Mouse (Mus musculus) CH12.LX (cell line): ENCODE measurements around the gene Prokr1. TPM values are rescaled to one million over a fixed set of nuclear protein-coding genes. Genes with fewer than 3 reads are reported as not detected.

Experiments used
- DNase-seq: peaks from one replicate; pipeline ENCODE4 v3.0.0-alpha.2; 2013; ENCODE audit errors: extremely low read depth
- H3K27ac ChIP-seq: 2 replicates; pipeline ENCODE4 v1.5.1; 2012; ENCODE audit warnings: low read depth, mild to moderate bottlenecking, control low read depth, moderate library complexity; ENCODE audit not compliant: insufficient read depth
- H3K27me3 ChIP-seq: replicated peaks from 2 replicates; pipeline ENCODE3; 2012; ENCODE audit warnings: inconsistent platforms
- H3K36me3 ChIP-seq, 2 experiments: replicated peaks in 1 of 2; 2 replicates each; pipeline versions ENCODE3 to v1.6.1; 2012; ENCODE audit warnings: inconsistent platforms in 1 of 2, low read length in 1 of 2, mild to moderate bottlenecking in 1 of 2, mixed read lengths in 1 of 2, moderate library complexity in 1 of 2; ENCODE audit not compliant: control insufficient read depth in 1 of 2, insufficient read depth in 1 of 2
- H3K4me1 ChIP-seq, 2 experiments: 2 replicates each; pipeline ENCODE4 v1.6.1; 2012; ENCODE audit warnings: inconsistent platforms in 1 of 2, moderate library complexity in 1 of 2; ENCODE audit not compliant: insufficient read depth in 2 of 2, control insufficient read depth in 1 of 2
- H3K4me2 ChIP-seq: 2 replicates; pipeline ENCODE4 v1.6.1; 2012; ENCODE audit warnings: low read depth, mild to moderate bottlenecking, control low read depth; ENCODE audit not compliant: poor library complexity, insufficient read depth, severe bottlenecking
- H3K4me3 ChIP-seq, 3 experiments: fragments of 150-350 bp in 1 of 3; sonication (generic) in 1 of 3; replicated peaks in 1 of 3; 2 replicates each; pipeline versions ENCODE3 to v1.5.1; 2011 to 2012; ENCODE audit warnings: low read depth in 2 of 3, low read length in 2 of 3, mild to moderate bottlenecking in 2 of 3, moderate library complexity in 2 of 3, control low read depth in 1 of 3, improper control_type of control experiment in 1 of 3, inconsistent platforms in 1 of 3, mixed read lengths in 1 of 3; ENCODE audit not compliant: poor library complexity in 1 of 3
- H3K79me2 ChIP-seq: replicated peaks from 2 replicates; pipeline ENCODE4 v1.6.1; 2012; ENCODE audit warnings: mild to moderate bottlenecking, moderate library complexity; ENCODE audit not compliant: control insufficient read depth, poor library complexity, insufficient read depth, severe bottlenecking; ENCODE audit errors: extremely low read depth
- H3K9ac ChIP-seq: 2 replicates; pipeline ENCODE4 v1.6.1; 2012; ENCODE audit warnings: low read depth, mild to moderate bottlenecking, control low read depth, moderate library complexity; ENCODE audit not compliant: insufficient read depth
- H3K9me3 ChIP-seq: replicated peaks from 2 replicates; pipeline ENCODE3; 2012; ENCODE audit warnings: low read length, inconsistent platforms, mixed read lengths
- BHLHE40 ChIP-seq: IDR thresholded peaks from 2 replicates; pipeline ENCODE4 v1.6.1; 2011; ENCODE audit warnings: mild to moderate bottlenecking, low read depth, low read length, improper control_type of control experiment
- CHD1 ChIP-seq: IDR thresholded peaks from 2 replicates; pipeline ENCODE4 v1.6.1; 2012; ENCODE audit warnings: low read depth, low read length, improper control_type of control experiment, inconsistent platforms
- CHD2 ChIP-seq: IDR thresholded peaks from 2 replicates; pipeline ENCODE4 v1.6.1; 2011; ENCODE audit warnings: low read length, improper control_type of control experiment
- CTCF ChIP-seq, 2 experiments: IDR thresholded peaks in 1 of 2; conservative IDR thresholded peaks in 1 of 2; 2 replicates each; pipeline ENCODE4 v1.5.1; 2011 to 2012; ENCODE audit warnings: low read depth in 2 of 2, low read length in 2 of 2, improper control_type of control experiment in 1 of 2, inconsistent platforms in 1 of 2, mild to moderate bottlenecking in 1 of 2, moderate library complexity in 1 of 2
- E2F4 ChIP-seq: IDR thresholded peaks from 2 replicates; pipeline ENCODE4 v1.6.1; 2011; ENCODE audit warnings: low read depth, low read length, improper control_type of control experiment; ENCODE audit not compliant: insufficient replicate concordance
- ELF1 ChIP-seq: IDR thresholded peaks from 2 replicates; pipeline ENCODE4 v1.6.1; 2014; ENCODE audit warnings: low read depth, mild to moderate bottlenecking, inconsistent platforms, low read length, improper control_type of control experiment
- ETS1 ChIP-seq: conservative IDR thresholded peaks from 2 replicates; pipeline ENCODE4 v1.6.1; 2012; ENCODE audit warnings: low read depth, mild to moderate bottlenecking, inconsistent platforms, low read length, improper control_type of control experiment, moderate library complexity
- IRF4 ChIP-seq: IDR thresholded peaks from 2 replicates; pipeline ENCODE4 v1.6.1; 2014; ENCODE audit warnings: low read depth, mild to moderate bottlenecking, inconsistent platforms, low read length, improper control_type of control experiment
- JUN ChIP-seq: IDR thresholded peaks from 2 replicates; pipeline ENCODE4 v1.6.1; 2011; ENCODE audit warnings: low read depth, mild to moderate bottlenecking, low read length, improper control_type of control experiment, moderate library complexity; ENCODE audit not compliant: insufficient read depth
- JUND ChIP-seq: conservative IDR thresholded peaks from 2 replicates; pipeline ENCODE4 v1.6.1; 2011; ENCODE audit warnings: low read depth, low read length, improper control_type of control experiment
- KAT2A ChIP-seq: IDR thresholded peaks from 2 replicates; pipeline ENCODE4 v1.6.1; 2012; ENCODE audit warnings: low read length, improper control_type of control experiment, inconsistent platforms; ENCODE audit not compliant: insufficient replicate concordance
- MAFK ChIP-seq: IDR thresholded peaks from 2 replicates; pipeline ENCODE4 v1.6.1; 2011; ENCODE audit warnings: low read length, improper control_type of control experiment; ENCODE audit not compliant: insufficient replicate concordance
- MAZ ChIP-seq: IDR thresholded peaks from 2 replicates; pipeline ENCODE4 v1.6.1; 2012; ENCODE audit warnings: low read depth, mild to moderate bottlenecking, inconsistent platforms, low read length, improper control_type of control experiment, moderate library complexity
- MEF2A ChIP-seq: IDR thresholded peaks from 2 replicates; pipeline ENCODE4 v1.6.1; 2014; ENCODE audit warnings: low read depth, mild to moderate bottlenecking, inconsistent platforms, low read length, improper control_type of control experiment, borderline replicate concordance
- MXI1 ChIP-seq: IDR thresholded peaks from 2 replicates; pipeline ENCODE4 v1.6.1; 2011; ENCODE audit warnings: mild to moderate bottlenecking, low read depth, low read length, improper control_type of control experiment
- MYC ChIP-seq: IDR thresholded peaks from 2 replicates; pipeline ENCODE4 v1.6.1; 2011; ENCODE audit warnings: low read depth, mild to moderate bottlenecking, improper control_type of control experiment, low read length
- NELFE ChIP-seq: IDR thresholded peaks from 2 replicates; pipeline ENCODE4 v1.6.1; 2011; ENCODE audit warnings: low read depth, low read length, improper control_type of control experiment
- POLR2A ChIP-seq: IDR thresholded peaks from 2 replicates; pipeline ENCODE4 v1.6.1; 2011; ENCODE audit warnings: low read depth, mild to moderate bottlenecking, improper control_type of control experiment, low read length
- POLR2AphosphoS2 ChIP-seq: IDR thresholded peaks from 2 replicates; pipeline ENCODE4 v1.6.1; 2011; ENCODE audit warnings: low read depth, low read length, improper control_type of control experiment
- RAD21 ChIP-seq: IDR thresholded peaks from 2 replicates; pipeline ENCODE4 v1.6.1; 2011; ENCODE audit warnings: low read depth, mild to moderate bottlenecking, low read length, improper control_type of control experiment, moderate library complexity
- RCOR1 ChIP-seq: conservative IDR thresholded peaks from 2 replicates; pipeline ENCODE4 v1.6.1; 2012; ENCODE audit warnings: low read depth, mild to moderate bottlenecking, inconsistent platforms, low read length, improper control_type of control experiment
- SIN3A ChIP-seq: IDR thresholded peaks from 2 replicates; pipeline ENCODE4 v1.6.1; 2012; ENCODE audit warnings: low read length, improper control_type of control experiment, inconsistent platforms
- SMC3 ChIP-seq: IDR thresholded peaks from 2 replicates; pipeline ENCODE4 v1.6.1; 2011; ENCODE audit warnings: low read depth, low read length, improper control_type of control experiment
- TBP ChIP-seq: conservative IDR thresholded peaks from 2 replicates; pipeline ENCODE4 v1.6.1; 2011; ENCODE audit warnings: low read depth, low read length, improper control_type of control experiment
- TCF12 ChIP-seq: IDR thresholded peaks from 2 replicates; pipeline ENCODE4 v1.6.1; 2014; ENCODE audit warnings: low read depth, mild to moderate bottlenecking, inconsistent platforms, low read length, improper control_type of control experiment
- USF1 ChIP-seq: IDR thresholded peaks from 2 replicates; pipeline ENCODE4 v1.6.1; 2014; ENCODE audit warnings: low read depth, mild to moderate bottlenecking, inconsistent platforms, low read length, improper control_type of control experiment
- USF2 ChIP-seq: conservative IDR thresholded peaks from 2 replicates; pipeline ENCODE4 v1.6.1; 2011; ENCODE audit warnings: low read depth, low read length, improper control_type of control experiment
- ZC3H11A ChIP-seq: IDR thresholded peaks from 2 replicates; pipeline ENCODE4 v1.6.1; 2012; ENCODE audit warnings: low read depth, mild to moderate bottlenecking, inconsistent platforms, low read length, improper control_type of control experiment
- ZKSCAN1 ChIP-seq: IDR thresholded peaks from 2 replicates; pipeline ENCODE4 v1.6.1; 2012; ENCODE audit warnings: low read depth, inconsistent platforms, low read length, improper control_type of control experiment, borderline replicate concordance
- ZMIZ1 ChIP-seq: IDR thresholded peaks from 2 replicates; pipeline ENCODE4 v1.6.1; 2012; ENCODE audit warnings: low read depth, mild to moderate bottlenecking, inconsistent platforms, low read length, improper control_type of control experiment
- ZNF384 ChIP-seq: IDR thresholded peaks from 2 replicates; pipeline ENCODE4 v1.6.1; 2012; ENCODE audit warnings: low read depth, low read length, improper control_type of control experiment, inconsistent platforms
- dilution Hi-C: fragments of 300-500 bp; cut with MboI; formaldehyde crosslinking; loops from 2 replicates; pipeline ENCODE4 v1.14.3; 2020; ENCODE audit warnings: low sequenced_read_pairs; ENCODE audit not compliant: extremely low pct_unique_long_range_greater_than_20kb, extremely low pct_ligation_motif_present
- in situ Hi-C: fragments of 300-500 bp; cut with MboI; formaldehyde crosslinking; loops from 3 replicates; pipeline ENCODE4 v1.14.3; 2019; ENCODE audit warnings: low sequenced_read_pairs, low pct_ligation_motif_present, low pct_unique_long_range_greater_than_20kb, mixed read lengths
- polyA plus RNA-seq: library from polyadenylated mRNA; unstranded; fragments of >175 nt; gene quantifications from 2 replicates; pipeline ENCODE4 v1.2.1, GENCODE M21; 2012; ENCODE audit warnings: low read depth; ENCODE audit not compliant: insufficient read length
- total RNA-seq, 2 experiments: library from RNA; depleted of rRNA; stranded (reverse); fragments of 300-350 nt in 1 of 2; fragments of >200 nt in 1 of 2; gene quantifications; 2 replicates each; pipeline ENCODE4 v1.2.3; 2012 to 2014

The Prokr1 gene
- total and polyA plus RNA-seq, 3 experiments = 0.08 TPM; not detected in 2

DNA sequence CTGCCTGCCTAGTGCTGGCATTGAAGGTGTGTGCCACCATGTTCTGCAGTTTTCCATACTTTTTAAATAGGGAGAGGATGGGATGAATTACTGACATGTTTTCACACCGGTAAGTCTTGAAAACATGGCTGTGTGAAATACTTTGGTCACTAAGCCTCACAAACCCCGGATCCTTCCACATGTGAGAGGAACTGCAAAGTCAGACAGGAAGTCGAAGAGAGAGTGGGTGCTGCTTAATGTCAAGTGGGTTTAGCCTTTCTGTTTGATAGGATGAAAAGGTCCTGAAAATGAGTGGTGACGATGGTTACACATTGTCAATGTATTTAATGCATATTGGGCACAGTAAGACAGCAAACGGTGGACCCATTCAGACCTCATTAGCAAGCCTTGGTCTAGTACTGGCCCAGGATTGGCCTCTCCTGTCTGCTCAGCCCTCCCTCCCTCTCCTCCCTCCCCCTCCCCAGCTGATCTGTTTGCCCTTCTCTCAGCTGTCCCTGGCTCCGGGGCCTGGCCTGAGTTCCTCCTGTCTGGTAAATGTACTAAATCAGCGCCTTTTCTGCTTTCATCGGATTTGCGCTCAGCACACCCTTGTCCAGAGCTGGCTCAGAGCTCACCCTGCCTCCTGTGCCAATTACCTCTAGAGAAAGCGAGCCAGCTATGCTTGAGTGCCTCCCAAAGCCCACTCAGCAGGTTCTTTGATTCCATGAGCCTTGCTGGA lies 6.7 kb upstream of the Prokr1 start:
- H3K79me2 ChIP-seq = no peaks in the 10 kb centered on the region
- DNase-seq = no peak

DNA sequence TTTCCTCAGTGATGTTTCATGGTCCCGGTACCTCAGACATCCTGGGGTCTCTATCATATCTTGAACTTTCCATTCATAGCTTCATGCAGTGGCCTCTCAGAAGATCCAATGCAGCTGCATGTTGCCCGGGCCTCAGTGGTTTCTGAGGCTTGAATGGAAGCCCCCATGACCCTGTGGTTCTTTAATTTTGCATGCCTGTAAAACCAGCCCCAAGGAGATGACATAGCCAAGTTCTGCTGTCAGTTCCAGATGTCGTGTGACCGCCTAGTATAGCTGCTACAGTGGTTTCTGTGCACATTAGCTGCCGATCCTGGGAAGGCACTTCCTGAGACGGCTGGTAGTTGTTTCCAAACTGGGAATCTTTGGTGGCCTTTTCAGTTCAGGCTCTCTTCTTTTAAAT lies 3.6 kb upstream of the Prokr1 start:
- Histone ChIP-seq H3K9ac (no peak overlapping the region), H3K9me3 (no peaks in the 10 kb centered on the region), H3K4me3 (no peak overlapping the region), H3K36me3 (no peaks in the 10 kb centered on the region), H3K27me3 (peaks cover 3% of the 10 kb centered on the region), H3K4me2 (no peak overlapping the region), H3K4me1 (peaks cover 4 to 27% of the 10 kb centered on the region in 2 experiments; a peak in 3 of 4 replicates), H3K79me2 (no peaks in the 10 kb centered on the region), H3K27ac (no peak overlapping the region)
- peak; percentile 69 for DNase-seq
- dilution Hi-C loops = no loop called here
- in situ Hi-C loops = no loop called here
- TF ChIP-seq IRF4 (no peak), ZMIZ1 (no peak), ZNF384 (no peak), CTCF (conservative IDR thresholded peaks at IDR 0.05 in 1 of 2, IDR thresholded peaks at IDR 0.05 in 1 of 2; ENCODE audit: low read depth in 2 of 2, low read length in 2 of 2) (no peak), NELFE (no peak), E2F4 (no peak), MAZ (no peak), CHD2 (no peak), JUN (no peak), MYC (no peak), CHD1 (no peak), MXI1 (no peak), RAD21 (no peak), RCOR1 (0 out of 2 replicates have a peak, but pooled peaks have one; percentile 43), JUND (no peak), MEF2A (peak; percentile 37; the same call in 1 of the 2 replicates), TCF12 (peak; percentile 41; the same call in 1 of the 2 replicates), MAFK (peak; percentile 54; the same call in 1 of the 2 replicates), USF2 (no peak), POLR2AphosphoS2 (no peak), ETS1 (peak; percentile 81), BHLHE40 (peak; percentile 89), ZKSCAN1 (no peak), TBP (no peak), ELF1 (0 out of 2 replicates have a peak, but pooled peaks have one; percentile 13), ZC3H11A (no peak), SIN3A (no peak), USF1 (no peak), KAT2A (no peak), POLR2A (no peak)

More for the DNA sequence above, 6.7 kb upstream of the Prokr1 start:
- H3K9ac ChIP-seq = no peak overlapping the region
- TF ChIP-seq CTCF (conservative IDR thresholded peaks at IDR 0.05 in 1 of 2, IDR thresholded peaks at IDR 0.05 in 1 of 2; ENCODE audit: low read depth in 2 of 2, low read length in 2 of 2) (no peak), SMC3 (no peak), JUND (no peak), ZKSCAN1 (no peak), MYC (no peak)
- H3K4me2 ChIP-seq = no peak overlapping the region
- H3K27me3 ChIP-seq = no peaks in the 10 kb centered on the region
- dilution Hi-C loops = no loop called here
- no peak overlapping the region for H3K4me3 ChIP-seq
- H3K9me3 ChIP-seq = no peaks in the 10 kb centered on the region
- peaks cover 4 to 27% of the 10 kb centered on the region in 2 experiments; a peak in 3 of 4 replicates for H3K4me1 ChIP-seq
- H3K27ac ChIP-seq = no peak overlapping the region
- in situ Hi-C loops = no loop called here
- no peaks in the 10 kb centered on the region for H3K36me3 ChIP-seq
